Mouse (Mus musculus) adrenal gland (tissue): ENCODE data around the gene Ptgfr.

ENCODE experiments used
- intact Hi-C: fragments of 180-260 bp; cut with DNase I; formaldehyde crosslinking; loops from one replicate; pipeline ENCODE4 v1.15.1; 2025
- long read RNA-seq, 2 experiments: library from polyadenylated mRNA; unstranded; transcript quantifications; one replicate each; pipeline ENCODE4 v2.0.0; 2020; ENCODE audit warnings: borderline replicate concordance in 1 of 2; ENCODE audit not compliant: insufficient replicate concordance in 1 of 2

The Ptgfr gene
- long read RNA-seq, experiment 1: 0 reads
- long read RNA-seq, experiment 2: 0 reads

DNA sequence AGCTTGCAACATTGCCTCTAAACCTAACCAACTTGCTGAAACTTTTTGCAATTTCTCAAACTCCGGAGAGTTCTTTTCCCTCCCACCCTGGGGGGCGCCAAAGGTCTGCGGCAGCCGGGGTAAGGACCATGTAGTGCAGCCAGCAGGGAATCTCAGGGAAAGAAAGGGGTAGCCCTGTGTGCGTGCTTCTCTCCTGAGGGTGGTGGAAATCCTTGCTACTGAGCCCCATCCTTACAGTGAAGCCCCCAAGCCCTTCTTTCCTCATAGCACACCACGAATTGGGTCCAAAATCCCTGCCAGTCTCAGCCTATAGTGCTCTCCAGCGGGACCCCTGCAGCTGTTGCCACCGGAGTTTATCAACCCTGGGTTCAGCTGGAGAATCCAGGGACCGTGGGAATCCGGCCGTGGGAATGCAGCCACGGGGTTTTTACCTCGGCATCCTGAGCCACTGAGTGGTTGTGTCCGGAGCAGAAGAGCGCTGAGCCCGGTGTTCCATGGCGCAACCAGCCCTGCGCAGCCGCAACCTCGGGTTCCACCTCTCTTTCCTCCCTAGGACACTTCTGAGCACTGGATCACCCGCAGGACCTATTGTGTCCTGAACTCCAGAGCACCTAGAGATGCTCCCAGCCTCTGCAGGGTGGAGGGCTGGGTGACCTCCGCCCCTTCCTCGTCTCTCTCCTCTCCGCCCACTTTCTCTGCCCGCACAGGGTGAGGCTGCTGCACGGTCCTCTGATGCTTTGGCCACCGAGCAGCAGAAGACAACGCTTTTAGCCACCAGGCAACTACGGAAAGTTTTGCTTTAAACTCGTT is at the start of gene Ptgfr:
Ptgfr (minus strand) TSS at position 760 of the 810 bp plus-strand sequence.
- intact Hi-C loops: loop anchor here (5.0 kb wide), 1 partner anchor 250 kb away; no protein-coding TSS in a partner anchor

DNA sequence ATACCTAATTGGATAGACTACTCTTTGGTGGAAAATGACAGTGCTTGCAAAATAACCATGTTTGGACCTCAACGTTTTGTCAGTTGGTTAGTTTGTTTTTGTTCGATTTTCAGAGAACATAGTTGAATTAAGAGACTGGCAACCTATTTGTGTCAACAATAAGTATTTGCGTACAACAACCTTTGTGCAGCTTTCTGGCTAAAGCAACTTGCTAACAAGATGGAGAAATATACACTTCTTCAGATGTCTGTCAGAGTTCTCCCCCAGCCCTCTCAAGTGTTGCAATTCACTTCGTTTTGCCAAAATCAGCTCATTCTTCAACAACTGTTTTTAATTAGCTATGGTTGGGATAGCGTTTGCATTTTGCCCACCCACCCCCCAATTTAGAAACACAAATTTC is 46.5 kb upstream of the Ptgfr start:
- intact Hi-C loops: no loop called here

DNA sequence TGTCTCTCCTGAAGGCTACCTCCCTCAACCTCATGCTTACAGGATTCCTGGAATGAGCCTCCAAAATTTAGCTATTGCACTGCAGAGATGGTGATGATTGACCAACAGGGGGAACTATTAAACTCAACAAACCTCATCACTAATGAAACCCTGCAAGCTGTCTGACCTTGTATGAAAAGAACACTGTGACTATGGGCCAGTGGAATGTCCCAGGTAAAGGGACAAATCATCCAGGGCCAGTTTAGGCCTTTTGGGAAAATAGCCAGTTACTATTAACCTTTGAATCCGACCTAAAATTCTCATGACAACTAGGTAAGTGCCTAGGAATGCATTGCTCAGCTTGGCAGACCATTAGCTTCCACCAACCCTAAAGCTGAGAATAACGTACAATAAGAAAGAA is 42.6 kb upstream of the Ptgfr start:
- intact Hi-C loops: no loop called here

DNA sequence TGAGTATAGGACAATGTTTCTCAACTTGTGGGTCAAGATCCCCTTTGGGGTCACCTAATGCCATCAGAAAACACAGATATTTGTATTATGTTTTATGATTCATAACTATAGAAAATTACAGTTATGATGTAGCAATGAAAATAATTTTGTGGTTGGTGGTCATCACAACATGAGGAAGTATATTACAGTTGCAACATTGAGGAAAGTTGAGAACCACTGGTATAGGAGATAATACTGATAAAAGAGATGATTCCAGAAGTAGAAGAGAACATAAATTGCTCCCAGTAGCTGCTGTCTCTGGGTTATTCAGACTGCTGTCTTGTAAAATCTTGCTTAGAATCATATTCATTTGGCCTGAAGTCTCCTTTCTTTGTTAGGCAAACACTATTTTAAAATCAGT is 31.5 kb upstream of the Ptgfr start:
- intact Hi-C loops: no loop called here

DNA sequence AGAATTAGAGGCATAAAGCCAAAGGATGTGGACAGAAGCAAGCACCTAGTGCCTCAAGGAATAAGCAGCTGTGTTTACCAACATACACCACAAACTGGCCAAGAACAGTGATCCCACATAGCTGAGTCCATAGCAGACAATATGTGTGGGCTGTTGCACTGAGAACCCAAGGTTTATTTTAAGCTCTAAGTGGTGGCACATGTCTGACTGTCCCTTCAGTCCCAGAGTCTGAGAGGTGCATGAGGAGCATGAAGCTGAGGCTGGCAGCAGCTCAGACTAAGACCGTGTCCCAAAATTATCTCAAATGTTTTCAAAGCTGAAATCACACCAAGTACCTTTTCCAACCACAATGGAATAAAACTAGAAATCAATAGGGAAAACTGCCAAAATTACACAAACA is 13.9 kb upstream of the Ptgfr start:
- intact Hi-C loops: no loop called here

DNA sequence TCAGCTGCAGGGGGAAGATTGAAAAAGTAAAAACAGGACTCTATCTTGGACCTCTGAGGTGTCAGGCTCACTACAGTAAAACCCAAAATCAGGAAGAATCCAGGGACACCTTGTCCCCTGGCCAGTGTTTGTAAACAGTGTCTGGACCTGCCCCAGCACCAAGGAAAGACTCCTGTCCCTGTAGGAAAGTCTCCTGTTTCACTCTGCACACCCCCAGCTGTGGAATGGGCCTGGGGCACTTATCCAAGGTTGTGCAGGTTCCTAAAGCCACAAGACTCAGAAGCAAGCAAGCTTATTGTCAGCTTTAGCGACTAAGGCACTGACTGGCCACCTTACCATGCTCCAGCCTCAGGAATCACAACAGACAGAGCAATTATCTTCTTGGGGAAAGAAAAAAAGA is 13.2 kb upstream of the Ptgfr start:
- intact Hi-C loops: no loop called here

DNA sequence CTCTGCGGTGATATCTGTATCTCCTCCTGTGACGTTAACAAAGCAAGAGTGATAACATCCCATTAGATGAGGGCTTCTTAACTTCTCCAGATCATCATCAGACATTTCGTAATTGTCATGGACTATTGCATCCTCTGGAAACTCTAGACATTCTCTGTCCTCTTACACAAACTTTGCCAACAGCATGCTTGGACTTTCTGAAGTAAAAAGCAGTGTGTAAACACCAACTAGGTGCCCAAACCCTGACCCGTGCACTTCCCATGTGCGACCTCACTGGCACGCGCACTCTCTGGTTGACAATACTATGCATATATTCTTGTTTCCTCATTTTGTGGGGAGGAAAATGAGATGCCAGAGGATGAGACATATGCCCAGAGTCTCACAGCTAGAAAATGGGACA is 8.9 kb upstream of the Ptgfr start:
- intact Hi-C loops: no loop called here

DNA sequence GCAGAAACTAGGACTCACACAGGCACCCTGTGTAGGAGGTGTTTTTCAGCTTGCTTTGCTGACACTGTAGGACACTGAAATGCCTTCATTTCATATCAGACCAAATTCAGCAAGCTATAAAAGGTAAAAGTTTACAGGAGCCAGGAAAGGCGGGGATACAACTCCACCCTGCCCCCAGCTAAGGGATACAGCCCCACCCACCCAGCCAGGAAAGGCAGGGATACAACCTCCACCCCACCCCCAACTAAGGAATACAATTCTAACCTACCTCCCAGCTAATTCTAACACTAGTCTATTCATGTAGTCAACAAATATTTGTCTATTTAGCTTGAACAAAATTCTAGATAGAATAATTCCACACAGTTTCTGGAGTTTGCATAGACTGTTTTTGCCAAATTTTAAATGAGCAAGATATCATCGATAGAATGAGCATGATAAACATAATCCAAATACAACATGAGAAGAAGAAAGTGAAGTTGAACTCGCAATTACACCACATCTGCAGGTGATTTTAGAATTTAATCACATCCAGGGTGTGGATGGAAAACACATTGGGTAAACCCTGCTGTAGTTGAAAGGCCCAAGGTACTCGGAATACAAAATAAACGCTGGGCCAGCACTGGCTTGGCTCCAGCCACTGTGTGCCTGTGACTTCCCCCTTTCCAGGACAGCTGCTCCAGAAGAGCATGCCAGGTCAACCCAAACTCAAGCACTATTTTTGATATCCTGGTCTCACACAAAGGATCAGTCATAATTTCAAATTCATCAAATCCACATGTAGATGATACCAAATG is 7.1 kb upstream of the Ptgfr start:
- intact Hi-C loops: no loop called here

DNA sequence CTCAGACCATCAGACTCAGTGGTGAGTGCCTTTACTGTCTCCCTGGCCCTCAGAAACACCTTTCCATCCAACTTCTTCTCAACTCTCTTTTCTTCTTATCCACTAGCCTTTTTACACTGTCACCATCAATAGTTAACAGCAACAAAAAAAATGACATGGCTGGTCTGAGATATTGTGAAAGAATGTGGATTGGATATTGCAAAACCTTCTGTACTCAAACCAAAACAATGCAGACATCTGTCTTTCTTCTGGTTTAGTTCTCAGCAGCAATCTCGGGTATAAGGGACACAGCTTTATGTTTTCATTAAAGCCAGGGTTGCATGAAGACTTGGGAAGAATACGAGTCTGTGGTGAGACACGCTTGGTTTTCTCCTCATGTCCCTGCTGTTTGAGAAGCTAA is 3.3 kb upstream of the Ptgfr start:
- intact Hi-C loops: no loop called here

DNA sequence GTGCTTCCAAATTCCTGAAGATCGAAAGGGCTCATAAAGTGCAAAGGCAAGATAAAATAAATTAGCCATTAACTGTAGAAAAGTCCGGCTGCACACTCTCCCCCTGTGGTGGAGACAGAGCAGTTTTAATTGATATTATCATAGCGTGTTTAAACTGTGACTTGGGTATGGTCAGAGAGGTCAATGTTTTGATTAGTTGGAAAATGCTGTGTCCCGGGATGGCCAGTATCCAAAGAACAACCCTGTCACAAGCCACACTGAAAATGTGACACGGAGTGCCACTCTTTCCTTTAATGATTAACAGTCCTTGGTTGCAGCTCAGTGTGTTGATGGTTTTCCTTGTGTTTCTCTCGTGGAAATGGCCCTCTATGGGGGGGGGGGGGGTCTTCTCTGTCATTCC is 942 bp upstream of the Ptgfr start:
- intact Hi-C loops: loop anchor here (5.0 kb wide), 1 partner anchor 249 kb away; no protein-coding TSS in a partner anchor

DNA sequence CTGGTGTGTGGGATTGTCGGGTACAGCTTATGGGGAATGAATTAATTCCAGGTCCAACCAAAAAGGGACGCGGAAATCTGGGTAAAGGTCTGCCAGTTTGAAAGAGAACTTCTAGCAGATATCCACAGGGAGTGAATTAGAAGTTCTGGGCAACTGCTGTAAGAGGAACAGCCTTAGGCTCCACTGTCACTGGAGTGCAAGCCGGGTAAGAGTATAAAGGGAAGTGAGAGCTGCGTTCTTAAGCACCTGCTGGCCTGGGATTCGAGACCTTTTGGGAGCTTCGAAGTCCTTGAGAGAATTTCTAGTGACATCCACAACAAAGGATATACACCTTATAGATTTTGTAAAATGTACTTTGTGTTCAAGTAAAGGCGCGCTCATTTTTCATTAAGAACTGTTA is 319 bp upstream of the Ptgfr start:
- intact Hi-C loops: loop anchor here (5.0 kb wide), 1 partner anchor 250 kb away; no protein-coding TSS in a partner anchor

DNA sequence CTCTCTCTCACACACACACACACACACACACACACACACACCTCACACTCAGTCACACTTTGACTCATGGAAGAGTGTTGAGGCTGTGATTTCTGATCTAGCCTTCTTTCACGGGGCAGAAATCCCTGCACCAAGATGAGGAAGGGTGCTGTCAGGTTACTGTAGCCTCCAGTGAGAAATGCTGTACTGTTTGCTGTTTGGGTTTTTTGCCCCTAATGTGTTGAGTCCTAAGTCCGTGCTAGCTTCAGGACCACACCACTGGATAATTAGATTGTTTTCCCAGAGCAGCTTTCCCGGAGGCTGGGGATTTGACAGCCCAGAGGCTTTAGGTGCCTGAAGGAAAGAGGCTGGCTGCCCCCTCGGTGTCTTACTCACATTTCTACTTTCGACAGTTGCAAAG is 979 bp downstream of the Ptgfr start:
- intact Hi-C loops: loop anchor here (5.0 kb wide), 1 partner anchor 251 kb away; no protein-coding TSS in a partner anchor

DNA sequence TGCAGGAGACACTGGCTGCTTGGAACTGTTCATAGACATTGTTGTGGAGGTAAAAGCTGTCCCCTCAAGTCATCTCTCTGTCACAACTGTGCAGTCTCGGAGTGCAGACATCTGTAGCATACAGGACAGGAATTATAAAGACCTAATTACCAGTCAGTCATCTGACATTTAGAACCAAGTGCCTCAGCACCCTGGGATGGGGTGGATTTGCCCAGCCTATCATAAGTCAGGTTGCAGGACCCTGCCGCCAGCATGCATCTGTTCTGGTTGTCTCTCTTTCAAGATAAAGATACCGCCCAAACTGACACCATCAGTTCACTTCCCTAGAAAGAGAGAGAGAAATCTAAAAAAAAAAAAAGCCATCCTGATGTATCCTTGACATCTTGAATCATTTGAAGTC is 1.6 kb downstream of the Ptgfr start:
- intact Hi-C loops: loop anchor here (5.0 kb wide), 1 partner anchor 251 kb away; no protein-coding TSS in a partner anchor

DNA sequence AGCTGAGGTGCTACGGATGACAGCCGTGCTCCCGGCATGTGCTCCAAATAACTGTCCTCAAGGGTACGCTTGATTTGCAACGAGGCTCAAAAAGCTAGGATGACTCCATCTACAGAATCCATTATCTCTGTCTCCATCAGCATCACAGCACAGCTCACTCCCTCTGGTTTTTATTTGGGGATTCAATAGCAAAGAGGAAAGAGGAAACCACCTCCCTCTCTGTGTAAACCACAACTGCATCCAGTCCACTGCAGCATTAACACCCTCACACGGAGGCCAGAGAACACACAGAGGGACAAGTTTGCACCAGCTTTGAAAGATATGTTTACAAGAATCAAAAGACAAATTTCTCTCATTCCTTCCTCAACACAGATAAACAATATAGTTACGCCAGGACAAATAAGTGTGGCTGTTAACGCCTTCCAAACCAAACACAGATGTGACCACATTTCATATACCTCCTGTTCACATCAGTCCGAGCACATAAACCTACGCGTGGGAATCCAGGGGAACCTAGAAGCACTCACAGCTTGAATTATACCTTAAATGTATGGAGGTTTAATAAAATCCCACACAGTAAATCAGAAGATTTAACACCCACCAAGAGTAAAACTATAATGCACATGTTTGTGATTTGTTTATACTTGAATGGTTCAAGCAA is 9.3 kb downstream of the Ptgfr start:
- intact Hi-C loops: no loop called here

DNA sequence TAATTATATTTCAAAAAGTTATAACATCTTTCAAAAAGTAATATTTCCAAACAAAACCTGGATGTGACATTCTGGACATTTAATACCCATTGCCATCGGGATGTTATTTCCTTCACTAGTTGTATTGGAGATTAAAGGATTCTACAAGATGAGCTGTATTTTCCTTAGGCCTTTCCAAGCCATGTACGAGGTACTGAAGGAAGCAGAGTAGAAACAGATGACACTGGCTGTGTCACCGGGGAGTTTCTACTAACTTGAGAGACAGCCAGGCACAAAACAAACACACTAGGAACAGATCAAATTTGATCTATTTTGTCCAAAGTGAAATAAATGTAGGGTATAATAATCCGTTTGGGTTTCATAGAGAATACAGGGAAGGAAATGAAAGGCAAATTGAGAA is 17.6 kb downstream of the Ptgfr start:
- intact Hi-C loops: loop anchor here (2.0 kb wide), 1 partner anchor 269 kb away; no protein-coding TSS in a partner anchor

DNA sequence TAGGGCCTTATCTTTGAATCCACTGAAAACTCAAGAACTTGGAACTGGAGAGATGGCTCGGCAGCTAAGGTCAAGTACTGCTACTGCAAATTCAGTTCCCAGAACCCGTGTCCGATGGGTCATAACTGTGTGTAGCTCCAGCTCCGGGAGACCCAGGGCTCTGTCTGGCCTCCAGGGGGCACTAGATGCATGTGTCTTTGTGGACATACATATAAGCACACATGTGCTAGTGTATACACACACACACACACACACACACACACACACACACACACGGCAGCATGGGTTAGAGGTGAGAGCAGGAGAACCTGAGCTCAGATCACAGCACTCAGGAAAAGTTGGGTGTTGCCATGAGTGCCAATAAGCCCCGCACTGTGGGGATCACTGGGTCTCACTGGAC is 19.2 kb downstream of the Ptgfr start:
- intact Hi-C loops: loop anchor here (2.0 kb wide), 1 partner anchor 271 kb away; no protein-coding TSS in a partner anchor

DNA sequence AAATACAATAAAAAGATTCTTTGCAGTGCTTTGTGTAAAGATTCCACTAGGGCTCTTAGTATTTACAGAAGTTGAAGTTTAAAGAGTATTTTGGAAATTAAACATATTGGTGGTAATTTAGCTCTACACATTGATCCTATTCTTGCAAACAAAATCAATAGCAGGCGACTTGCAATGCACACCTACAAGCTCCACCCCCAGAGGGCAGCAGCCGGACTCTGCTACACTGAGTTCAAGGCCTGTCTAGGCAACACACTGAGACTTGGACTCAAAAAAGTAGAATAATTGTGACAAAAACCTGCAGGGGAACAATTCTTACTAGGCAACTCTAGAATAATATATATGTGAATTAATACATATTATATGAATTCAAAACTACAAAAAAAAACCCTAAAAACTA is 28.8 kb downstream of the Ptgfr start:
- intact Hi-C loops: no loop called here

DNA sequence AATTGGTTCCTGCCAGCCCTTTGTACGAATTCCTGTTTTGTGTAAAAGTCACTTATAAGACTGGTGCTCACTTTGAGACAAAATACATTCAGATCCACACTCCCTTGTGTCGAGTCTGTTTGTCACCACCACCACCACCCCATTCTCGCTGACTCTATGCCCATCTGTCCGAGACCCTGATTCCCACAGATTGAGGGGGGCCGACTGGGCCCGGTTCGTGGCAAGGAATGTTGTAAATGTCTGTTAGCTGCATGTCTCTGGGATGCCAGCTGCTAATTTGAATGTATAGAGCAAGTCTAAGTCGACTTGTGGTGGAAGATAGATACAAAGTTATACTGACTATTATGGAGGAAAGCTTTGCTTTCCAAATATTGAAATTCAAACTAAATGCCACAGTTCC is 48.8 kb downstream of the Ptgfr start:
- intact Hi-C loops: no loop called here

DNA sequence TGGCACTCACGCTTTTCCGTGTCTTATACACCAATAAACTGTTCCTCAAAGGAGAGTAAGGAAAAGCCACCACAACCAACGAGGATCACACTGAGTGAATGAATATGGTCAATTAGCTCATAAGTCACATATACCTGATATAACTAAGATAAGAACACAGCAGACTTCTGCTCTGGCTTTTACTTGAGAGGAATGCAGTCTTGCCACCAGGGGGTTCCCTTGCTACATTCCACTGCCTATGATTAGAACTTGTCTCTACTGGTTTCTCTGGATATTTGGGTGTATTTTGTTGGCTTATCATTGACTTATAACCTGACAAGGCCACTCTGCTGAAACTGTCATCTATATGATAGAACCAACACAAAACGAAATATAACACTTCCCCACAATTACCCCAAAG is 62.3 kb downstream of the Ptgfr start:
- intact Hi-C loops: loop anchor here (1.0 kb wide), 1 partner anchor 314 kb away; no protein-coding TSS in a partner anchor

DNA sequence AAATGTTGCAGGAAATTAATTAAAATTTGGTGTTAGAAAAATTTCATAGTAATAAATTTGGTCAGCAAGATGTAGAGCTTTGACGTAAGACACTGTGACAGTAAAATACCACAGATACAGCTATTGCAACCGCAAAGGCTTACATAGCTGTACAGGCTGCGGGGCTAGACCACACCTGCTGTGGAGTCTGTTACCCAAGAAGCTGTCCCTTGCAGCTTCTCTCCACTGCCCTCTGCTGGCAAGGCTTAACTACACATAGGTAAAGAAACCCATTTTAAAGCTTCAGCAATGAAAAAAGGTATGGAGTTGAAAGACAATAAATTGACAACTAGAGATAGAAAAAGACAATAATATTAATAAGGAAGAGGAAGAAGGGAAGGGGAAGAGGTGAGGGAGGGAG is 66.4 kb downstream of the Ptgfr start:
- intact Hi-C loops: loop anchor here (1.0 kb wide), 1 partner anchor 55 kb away; no protein-coding TSS in a partner anchor

DNA sequence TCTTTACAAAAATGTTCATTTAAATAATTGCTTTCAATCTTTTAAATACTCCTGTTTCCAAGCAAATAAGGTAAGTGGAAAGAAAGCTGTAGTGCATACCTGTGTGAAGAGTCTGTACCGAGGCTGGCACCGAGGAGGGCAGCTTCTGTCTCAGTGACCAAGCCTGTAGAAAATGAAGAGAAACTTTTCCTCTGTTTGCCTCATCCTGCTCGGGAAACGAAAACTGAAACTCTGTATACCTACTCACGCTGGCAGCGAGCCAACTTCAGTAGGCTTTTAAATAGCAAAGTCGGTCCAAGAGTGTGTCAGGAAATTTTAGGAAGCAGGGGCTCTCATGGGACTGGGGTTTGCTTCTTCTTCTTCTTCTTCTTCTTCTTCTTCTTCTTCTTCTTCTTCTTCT is 87.7 kb downstream of the Ptgfr start, which contains the start of gene Ifi44:
Ifi44 (minus strand) TSS at position 224 of the 400 bp plus-strand sequence.
- intact Hi-C loops: no loop called here
